Mouse (Mus musculus): ENCODE measurements at regions not wholly inside any gene's neighbourhood (a gene's known extent, or its start where the extent isn't known, plus 50 kb on each side); places are given as distances from the start of the nearest gene placed in this dataset.

DNA sequence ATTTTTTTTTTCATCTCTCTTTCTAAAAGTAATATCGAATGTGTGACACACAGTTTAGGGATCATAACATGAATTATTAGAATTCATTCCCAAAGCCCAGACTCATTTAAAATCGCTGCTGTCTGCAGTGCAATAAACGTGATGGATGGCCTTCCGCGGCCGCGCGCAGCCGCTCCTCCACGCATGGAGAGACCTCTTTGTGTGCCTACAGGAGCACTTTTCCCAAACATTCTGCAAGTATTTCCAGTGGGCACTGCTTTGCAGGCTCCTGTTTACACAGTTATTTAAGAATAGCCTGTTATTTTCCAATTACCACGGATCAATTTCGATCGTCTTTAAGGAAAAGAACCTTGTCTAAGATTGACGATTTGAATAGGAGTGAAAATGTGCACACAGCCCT is 115.6 kb downstream of the Akr1d1 start:
- TF ChIP-seq E2F4 (IDR thresholded peaks at IDR 0.05; ENCODE audit: insufficient replicate concordance, low read depth, low read length) (no peak), ELF1 (IDR thresholded peaks at IDR 0.05; ENCODE audit: low read depth, low read length) (no peak), MAFK (IDR thresholded peaks at IDR 0.05; ENCODE audit: insufficient replicate concordance, low read length) (no peak), MEF2A (IDR thresholded peaks at IDR 0.05; ENCODE audit: borderline replicate concordance, low read depth, low read length) (no peak), JUND (conservative IDR thresholded peaks at IDR 0.05; ENCODE audit: low read depth, low read length) (no peak), BHLHE40 (IDR thresholded peaks at IDR 0.05; ENCODE audit: low read depth, low read length) (no peak), CTCF (conservative IDR thresholded peaks at IDR 0.05 in 1 of 2, IDR thresholded peaks at IDR 0.05 in 1 of 2; ENCODE audit: low read depth in 2 of 2, low read length in 2 of 2) (no peak), POLR2A (IDR thresholded peaks at IDR 0.05; ENCODE audit: low read depth, low read length) (no peak), EP300 (IDR thresholded peaks at IDR 0.05; ENCODE audit: low read length) (no peak), SMC3 (IDR thresholded peaks at IDR 0.05; ENCODE audit: low read depth, low read length) (no peak), HCFC1 (IDR thresholded peaks at IDR 0.05; ENCODE audit: low read depth, low read length) (no peak)
